Mouse (Mus musculus) layer of hippocampus, postnatal 10 days (tissue): ENCODE measurements around the gene Rxfp4. TPM values are rescaled to one million over a fixed set of nuclear protein-coding genes. Genes with fewer than 3 reads are reported as not detected.

Experiments
- DNase-seq, 2 experiments: peaks; one replicate each; pipeline ENCODE4 v3.0.0; 2021; ENCODE audit warnings: low spot score in 2 of 2
- long read RNA-seq: library from polyadenylated mRNA; stranded (forward); transcript quantifications from one replicate; pipeline ENCODE4 v2.0.0, GENCODE M21; 2023
- total RNA-seq, 2 experiments: library from RNA; stranded (reverse); gene quantifications; 2 replicates each; pipeline ENCODE4 v1.2.3; 2021

Rxfp4 gene
- total RNA-seq, result not detected
- long read RNA-seq, result 0 reads

GRCm38 (mm10) chr3:88652846-88653515, at the start of gene Rxfp4:
Gene Rxfp4, minus strand, starts transcription at chr3:88653142.
- DNase-seq, result no peak

DNA sequence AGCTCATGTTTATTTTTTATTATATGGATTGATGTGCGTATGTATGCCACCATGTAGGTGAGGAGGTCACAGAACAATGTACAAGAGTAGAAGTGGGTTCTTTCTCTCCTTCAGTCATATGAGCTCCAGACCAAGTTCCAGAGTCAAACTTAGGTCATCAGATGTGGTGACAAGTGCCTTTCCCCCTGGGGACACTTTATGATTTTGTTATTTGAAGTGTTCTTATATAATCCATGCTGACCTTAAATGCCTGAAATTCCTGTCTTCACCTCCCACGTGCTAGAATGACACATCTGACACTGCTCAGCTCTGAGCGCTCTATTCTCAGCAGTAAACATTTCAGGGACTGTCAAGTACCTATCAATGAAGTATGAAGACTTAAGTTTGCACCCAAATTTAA, 48.3 kb upstream of the Rxfp4 start:
- DNase-seq, result no peak

- DNase-seq, result no peak
Measured at GRCm38 (mm10) chr3:88700247-88700646, 47.3 kb upstream of the Rxfp4 start.

DNA sequence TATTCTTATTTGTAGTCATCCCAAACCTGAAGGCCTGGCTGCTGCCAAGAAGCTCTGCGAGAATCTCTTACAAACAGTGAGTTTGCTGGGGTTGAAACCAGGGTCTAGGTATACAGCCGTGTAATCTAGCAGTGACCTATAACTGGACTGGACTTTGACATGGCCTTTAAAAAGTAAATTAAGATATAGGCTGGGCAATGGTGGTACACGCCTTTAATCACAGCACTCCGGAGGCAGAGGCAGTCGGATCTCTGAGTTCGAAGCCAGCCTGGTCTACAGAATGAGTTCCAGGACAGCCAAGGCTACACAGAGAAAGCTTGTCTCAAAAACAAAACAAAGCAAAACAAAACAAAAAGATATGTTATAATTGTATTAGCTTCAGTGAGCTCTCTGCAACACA, 45.9 kb upstream of the Rxfp4 start:
- DNase-seq, result no peak

GRCm38 (mm10) chr3:88698051-88698450, 45.1 kb upstream of the Rxfp4 start:
- no peak for DNase-seq

DNA sequence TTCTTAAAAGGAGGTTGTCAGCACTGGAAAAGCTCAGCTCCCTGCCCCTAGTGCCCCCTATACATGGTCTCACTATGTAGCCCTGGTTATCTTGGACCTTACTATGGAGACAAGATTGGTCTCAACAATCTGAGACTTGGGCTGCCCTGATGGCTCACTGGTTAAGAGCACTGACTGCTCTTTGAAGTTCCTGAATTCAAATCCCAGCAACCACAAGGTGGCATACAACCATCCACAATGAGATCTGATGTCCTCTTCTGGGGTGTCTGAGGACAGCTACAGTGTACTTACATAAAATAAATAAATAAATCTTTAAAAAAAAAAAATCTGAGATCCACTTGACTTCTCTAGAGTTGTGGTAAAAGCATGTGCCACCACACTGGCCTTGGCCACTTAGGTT, 42.6 kb upstream of the Rxfp4 start:
- no peak for DNase-seq

DNA sequence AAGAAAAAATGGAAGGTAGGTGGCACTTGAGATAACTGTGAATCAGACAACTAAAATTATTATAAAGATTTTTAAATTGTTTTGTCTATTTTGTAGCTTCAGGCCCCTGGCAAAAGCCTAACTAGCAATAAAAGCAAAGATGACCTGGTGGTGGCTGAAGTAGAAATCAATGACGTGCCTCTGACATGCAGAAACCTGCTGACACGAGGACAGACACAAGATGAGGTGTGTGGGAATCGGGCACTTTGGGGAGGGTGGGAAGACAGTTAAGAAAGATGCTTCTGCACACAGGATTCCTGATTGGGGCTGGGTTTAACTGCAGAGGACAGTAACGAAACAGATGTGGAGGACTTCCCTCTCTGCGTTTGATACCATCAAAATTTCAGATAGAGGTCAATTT, 36.1 kb upstream of the Rxfp4 start:
- DNase-seq, result no peak

- no peak for DNase-seq
Measured at GRCm38 (mm10) chr3:88686734-88687611, 34.0 kb upstream of the Rxfp4 start.

DNA sequence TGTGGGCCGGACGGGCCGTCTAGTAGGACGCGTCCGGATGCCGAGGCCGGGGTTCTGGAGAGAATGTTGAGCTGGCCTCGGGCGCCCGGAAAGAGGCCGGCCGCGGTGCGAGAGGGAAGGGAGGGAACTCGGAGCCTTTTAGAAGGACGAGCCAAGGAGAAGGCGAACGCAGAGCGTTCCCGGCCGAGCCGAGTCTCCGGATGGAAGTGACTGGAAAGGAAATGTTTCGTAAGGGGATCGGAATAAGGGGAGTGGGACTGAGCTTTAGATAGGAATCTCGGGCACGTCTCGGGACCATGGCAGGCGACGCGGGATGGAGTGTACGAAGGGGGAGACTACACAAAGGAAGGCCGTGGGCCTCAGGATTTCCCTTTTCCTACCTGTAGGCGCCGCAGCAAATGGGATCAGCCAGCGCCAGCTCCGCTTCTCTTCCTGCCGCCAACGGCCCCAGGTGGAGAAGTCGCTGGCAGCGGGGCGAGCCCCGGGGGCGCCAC, 33.1 kb upstream of the Rxfp4 start:
- DNase-seq, result peak in 1 of 2 experiments; percentile 60

DNA sequence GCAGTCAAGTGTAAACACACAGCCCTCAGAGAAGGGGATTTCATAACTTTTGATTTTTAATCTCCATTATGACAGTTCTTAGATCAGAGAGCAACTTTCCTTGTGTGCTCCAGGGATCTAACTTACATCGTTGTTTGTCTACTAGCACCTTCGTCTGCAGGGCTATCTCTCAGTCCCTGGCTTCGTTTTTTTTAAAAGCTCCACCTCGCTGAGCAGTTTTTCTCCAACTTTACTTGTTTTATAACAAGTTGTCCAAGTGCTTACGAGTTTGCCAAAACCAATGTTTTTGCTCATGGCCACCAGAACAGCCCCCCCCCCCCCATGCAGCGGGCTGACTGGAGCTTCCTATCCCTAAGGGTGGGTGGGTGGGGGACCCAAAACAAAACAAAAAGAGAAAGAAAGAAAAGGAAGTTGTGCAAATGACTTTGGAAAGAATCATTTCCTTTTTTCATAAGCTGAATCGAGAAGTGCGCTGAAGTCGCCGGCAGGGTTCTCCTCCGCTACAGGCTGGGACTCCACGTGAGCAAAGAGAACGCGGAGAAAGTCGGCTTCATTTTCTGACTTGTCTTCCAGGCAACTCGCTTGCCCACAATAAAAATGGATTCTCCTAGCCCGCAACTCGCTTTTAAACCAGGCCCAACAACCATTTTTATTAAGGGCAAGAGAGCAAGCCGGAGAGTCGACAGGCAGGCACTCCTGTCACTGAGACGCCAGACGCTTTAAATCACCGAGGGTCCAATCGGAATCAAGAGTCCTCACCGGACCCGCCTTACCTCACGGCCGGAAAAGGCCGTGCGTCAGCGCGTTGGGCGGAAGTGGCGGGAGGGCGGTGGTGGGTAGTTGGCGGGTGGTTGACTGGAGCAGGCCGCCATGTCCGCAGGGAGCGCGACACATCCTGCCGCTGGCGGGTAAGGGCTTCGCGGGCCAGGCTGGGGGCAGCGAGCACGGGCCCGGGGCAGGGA, 32.3 kb upstream of the Rxfp4 start, which contains the start of gene Khdc4:
TSS of gene Khdc4 (plus strand) at position 824 of the 962 bp plus-strand sequence.
- peak; percentile 93 to 95 for DNase-seq

DNA sequence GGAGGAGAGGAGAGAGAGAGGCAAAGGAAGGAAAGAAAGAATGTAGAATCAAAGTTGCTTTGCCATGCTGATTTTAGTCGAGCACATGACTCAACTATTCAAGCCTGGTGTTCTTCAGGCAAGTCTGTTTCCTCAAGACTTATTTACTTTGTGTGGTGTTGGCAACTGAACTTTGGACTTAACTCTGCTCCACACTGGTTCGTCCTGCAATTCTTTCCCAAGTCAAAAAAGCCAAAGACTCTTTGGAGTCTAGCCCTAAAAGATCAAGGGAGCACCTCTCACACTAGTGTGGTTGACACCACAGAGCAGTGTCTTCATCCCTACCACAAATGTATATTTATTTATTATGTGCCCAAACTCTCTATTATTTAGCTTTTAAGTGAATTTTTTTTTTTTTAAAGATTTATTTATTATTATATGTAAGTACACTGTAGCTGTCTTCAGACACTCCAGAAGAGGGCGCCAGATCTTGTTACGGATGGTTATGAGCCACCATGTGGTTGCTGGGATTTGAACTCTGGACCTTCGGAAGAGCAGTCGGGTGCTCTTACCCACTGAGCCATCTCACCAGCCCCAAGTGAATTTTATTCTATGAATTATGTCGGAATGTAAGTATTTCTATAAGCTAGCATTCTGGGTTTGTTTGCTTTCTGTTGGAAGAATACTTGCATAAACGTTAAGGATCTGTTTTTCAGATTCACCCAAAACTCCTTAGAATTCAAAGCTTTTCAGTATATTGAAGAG, 31.5 kb upstream of the Rxfp4 start:
- no peak for DNase-seq

GRCm38 (mm10) chr3:88683814-88684213, 30.9 kb upstream of the Rxfp4 start:
- no peak for DNase-seq

DNA sequence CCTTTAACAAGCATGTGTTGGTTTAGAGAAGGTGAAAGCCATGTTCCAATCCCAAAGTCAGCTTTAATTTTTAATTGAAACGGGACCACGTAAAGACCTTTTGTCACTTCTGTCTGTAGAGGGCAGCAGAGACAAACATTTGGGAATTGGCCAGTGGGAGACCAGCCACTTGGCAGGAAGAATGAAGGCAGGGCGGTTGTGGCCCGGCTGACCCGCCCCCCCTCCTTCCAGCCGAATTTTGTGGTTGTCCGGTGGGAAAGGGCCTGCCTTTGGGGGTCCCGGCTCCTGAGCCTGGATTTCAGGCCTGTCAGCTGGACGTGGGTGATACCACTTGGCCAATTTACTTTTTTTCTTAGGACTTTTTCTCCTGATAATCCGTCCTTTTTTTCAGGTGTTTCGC, 24.5 kb upstream of the Rxfp4 start:
- DNase-seq, result peak; percentile 69 to 77

DNA sequence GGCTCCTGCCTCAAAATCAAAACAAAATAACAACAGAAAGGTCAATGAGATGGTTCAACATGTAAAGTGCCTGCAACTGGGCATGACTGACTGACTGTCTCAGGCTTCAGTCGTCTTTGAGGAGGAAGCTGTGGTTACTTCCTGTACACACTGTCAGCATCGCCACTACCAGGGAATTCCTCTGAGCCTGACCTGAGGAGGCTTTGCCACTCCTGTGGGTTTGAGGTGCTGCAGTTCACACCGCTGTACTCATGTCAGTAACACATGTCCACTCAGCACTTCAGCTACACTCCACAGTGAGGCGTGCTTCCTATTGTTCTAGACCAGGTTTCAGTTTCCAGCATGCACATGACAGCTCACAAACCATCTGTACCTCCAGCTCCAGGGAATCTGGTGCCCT, 11.2 kb upstream of the Rxfp4 start:
- no peak for DNase-seq

DNA sequence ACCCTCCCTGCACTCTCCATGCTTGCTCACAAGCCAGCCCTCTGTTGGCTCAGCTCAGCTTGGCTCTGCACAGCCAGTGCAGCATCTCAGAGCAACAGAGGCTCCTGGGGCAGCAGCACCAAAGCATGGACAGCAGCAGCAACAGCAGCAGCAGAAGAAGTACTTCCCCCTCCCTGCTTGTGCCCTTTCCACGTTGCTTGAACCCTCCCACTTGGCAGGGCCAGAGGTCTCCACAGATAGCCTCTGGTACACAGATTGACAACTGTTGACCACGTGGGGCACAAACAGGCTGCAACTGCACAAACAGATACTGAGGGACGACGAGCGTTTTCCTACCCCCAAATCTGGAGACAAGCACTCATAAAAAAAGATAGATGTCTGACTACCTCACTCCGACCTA, 6.9 kb upstream of the Rxfp4 start:
- DNase-seq, result no peak

DNA sequence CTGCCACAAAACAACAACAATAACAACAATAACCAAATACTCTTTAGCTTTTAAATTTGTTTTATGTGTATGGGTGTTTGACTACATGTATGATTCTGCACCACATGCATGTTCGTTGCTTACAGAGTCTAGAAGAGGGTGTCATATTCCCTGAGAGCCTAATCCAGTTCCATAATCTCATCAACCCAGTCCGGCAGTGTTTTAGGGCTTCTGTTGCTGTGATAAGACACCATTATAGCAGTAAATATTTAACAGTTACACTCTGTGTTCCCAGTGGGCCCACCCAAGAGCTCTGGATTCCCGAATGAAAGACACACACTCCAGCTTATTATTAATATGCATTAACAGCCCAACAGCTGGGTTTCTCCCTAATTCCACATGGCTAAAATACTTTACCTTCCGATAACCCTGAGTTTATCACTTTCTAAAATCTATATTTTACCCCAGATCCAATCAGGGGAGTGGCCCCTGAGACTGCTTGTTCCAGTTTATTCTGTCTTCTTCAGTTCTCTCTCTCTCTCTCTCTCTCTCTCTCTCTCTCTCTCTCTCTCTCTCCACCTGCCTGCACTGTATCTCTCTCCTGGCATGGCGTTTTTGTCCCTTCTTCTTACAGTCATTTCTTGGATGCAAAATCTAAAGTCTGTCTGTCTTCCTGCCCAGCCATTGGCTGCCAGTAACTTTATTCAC, 5.6 kb upstream of the Rxfp4 start:
- no peak for DNase-seq

DNA sequence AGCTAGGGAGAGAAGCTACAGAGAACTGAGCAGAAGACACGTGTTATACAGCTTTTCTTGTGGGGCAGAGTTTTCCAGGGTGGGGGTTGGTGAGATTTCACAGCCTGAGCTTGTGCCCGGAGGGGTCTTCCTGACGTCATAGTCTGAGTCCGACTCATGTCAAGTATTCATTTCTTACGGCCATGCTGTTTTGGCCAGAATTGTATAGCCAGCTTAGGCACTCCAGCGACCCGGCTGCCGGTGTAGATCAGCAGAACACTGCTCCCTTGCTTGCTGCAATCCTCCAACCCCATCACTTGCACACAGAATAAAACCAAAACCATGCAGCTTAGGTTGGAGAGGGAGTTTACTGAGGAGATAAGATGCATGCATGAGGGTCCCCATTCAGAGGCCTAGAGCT, 2.7 kb upstream of the Rxfp4 start:
- no peak for DNase-seq

- DNase-seq, result no peak
Measured at GRCm38 (mm10) chr3:88654621-88655020, 1.7 kb upstream of the Rxfp4 start.

- no peak for DNase-seq
Measured at GRCm38 (mm10) chr3:88653516-88654370, 801 bp upstream of the Rxfp4 start.
